Mouse (Mus musculus) embryo, embryonic 11 days (tissue): ENCODE results near the gene Lnp1.
A peak's percentile ranks its signal among the peaks of the same experiment; 100 is the strongest.
"Not testable (repeated sequence)": the region's sequence is repeated elsewhere in the genome, so short reads cannot be mapped to it uniquely, and the experiment has no call there.

Experiments used
- DNase-seq: peaks from one replicate; pipeline ENCODE4 v3.0.0-alpha.2; 2015

Gene Lnp1

GRCm38 (mm10) chr16:56928023-56928422, at the start of gene Lnp1:
Gene Lnp1, minus strand, starts transcription at chr16:56928061.
- peak; percentile 5 for DNase-seq

GRCm38 (mm10) chr16:56974646-56975045, 46.8 kb upstream of the Lnp1 start:
- DNase-seq = no peak

GRCm38 (mm10) chr16:56958311-56958710, 30.4 kb upstream of the Lnp1 start:
- not testable (repeated sequence) for DNase-seq

DNA sequence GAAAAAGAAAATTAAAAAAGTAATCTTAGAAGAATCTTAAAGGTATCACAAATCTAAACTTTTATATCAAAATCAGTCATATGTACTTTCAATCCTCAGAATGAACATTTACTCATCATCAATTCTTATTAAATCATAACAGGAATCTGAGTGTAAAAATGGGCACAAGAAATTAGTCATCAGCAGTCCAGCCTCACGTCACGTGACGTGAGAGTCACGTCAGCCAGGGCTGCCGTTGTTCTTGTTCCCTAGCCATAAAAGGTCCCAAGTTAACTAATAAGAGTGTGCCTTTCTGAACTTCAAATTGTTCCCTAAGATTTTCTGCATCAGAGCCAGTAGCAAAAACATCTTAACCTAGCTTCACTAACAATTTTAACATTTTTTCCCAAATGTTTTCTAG, 21.2 kb upstream of the Lnp1 start:
- DNase-seq = no peak

DNA sequence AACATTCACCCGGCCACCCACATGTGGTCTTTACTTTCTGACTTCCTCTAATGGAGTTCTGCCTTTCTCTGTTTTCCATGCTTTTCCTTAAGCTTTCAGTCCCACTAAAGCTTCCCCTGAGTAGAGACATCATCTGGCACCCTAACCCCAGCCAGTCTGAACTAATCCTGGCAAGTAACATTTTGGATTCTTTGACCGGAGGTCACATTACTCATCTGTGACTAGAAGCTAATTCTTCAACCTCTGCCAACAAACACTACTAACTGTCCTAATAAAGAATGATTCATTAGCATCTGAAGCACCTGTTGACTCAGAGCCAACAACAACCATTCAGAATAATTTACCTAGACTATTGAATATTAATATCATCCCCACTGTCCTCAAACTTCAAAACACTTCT, 14.5 kb upstream of the Lnp1 start:
- DNase-seq = no peak

GRCm38 (mm10) chr16:56920102-56920657, 7.7 kb downstream of the Lnp1 start:
- peak; percentile 75 for DNase-seq

DNA sequence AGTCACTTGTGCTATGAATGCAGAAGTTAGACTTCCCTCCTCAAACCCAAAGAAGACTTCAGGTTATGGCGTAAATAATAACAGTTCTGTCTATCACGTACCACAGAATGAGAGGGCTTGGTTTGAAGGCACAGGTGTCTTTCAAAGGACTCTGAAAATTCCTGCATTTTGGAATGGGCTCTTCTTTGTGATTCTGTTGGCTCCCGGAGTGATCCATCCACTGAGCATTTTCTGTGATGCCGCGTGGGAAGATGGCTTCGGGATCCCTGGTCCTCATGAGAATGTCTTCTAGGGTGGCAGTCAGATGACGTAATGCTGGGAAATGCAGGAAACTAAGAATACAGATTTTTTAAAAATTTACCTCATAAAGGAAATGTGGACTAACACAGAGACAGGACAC, 10.6 kb downstream of the Lnp1 start:
- no peak for DNase-seq

GRCm38 (mm10) chr16:56908986-56909385, 18.9 kb downstream of the Lnp1 start:
- no peak for DNase-seq

- DNase-seq = not testable (repeated sequence)
These were observed 25.7 kb downstream of the Lnp1 start for GRCm38 (mm10) chr16:56902206-56902605.

- DNase-seq = no peak
These were observed 36.3 kb downstream of the Lnp1 start for GRCm38 (mm10) chr16:56891583-56891982.

DNA sequence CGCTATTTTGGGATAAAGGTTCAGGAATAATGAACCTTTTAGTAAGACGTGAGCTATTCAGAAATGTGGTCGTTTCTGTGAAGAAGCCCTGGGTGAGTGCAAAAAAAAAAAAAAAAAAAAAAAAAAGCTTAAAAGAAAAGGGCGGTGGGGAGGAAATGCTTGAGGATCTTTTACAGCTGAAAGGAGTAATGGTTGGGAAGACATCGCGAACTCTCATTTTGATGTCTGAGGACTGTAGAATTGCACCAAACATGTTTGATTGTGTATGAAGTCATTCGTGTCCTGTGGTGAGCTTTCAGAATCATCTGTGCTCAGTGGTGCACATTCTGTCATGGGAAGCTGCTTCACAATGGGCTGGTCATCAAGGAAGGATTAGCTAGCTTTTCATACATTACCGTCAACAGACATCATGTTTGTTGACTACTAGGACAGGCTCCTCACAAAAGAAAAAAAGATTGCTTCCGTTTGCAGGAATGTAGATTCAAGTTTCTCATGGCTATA, 41.2 kb downstream of the Lnp1 start:
- no peak for DNase-seq

- DNase-seq = peak; percentile 92
These were observed 41.8 kb downstream of the Lnp1 start, which contains the start of gene Tmem45a for GRCm38 (mm10) chr16:56885824-56886615. Gene Tmem45a, minus strand, starts transcription at chr16:56886166.

- no peak for DNase-seq
These were observed 43.0 kb downstream of the Lnp1 start for GRCm38 (mm10) chr16:56884811-56885210.

DNA sequence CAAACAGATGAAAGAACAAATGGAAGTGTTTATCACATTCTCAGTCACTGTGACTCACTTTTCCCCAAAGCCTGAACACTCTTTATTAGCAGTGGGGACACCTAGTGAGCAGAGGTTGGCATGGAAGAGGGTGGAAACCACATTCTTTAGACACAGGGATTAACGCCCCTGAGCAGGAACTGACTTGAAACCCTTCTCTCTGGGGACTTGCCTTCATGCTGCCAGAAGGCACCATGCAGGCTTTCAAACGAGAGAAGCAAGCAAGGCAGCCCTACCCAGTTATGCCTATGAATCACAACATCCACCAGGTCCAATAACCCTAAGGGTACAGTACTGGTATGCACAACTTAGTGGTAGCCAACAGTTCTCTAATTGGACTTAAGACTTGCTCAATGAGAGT, 54.5 kb downstream of the Lnp1 start:
- DNase-seq = no peak

DNA sequence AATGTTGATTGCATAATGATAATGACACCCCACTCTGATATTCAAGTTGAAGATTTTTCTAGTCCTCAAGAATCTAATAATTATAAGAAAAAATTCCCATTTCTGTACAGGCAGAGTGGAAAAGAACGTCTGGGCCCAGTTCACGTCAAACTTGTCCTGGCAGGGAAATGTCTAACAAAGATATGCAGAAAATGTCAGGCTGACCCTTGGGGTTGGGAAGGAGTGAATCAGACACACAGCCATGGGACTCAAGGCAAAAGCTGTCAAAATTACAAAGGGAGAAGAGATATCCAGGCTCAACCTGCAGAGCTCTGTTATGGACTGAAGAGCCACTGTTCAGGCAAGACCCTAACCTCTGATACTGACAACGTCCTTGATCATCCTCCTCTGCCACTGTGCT, 57.4 kb downstream of the Lnp1 start:
- no peak for DNase-seq

- no peak for DNase-seq
These were observed 59.5 kb downstream of the Lnp1 start for GRCm38 (mm10) chr16:56868361-56868760.

DNA sequence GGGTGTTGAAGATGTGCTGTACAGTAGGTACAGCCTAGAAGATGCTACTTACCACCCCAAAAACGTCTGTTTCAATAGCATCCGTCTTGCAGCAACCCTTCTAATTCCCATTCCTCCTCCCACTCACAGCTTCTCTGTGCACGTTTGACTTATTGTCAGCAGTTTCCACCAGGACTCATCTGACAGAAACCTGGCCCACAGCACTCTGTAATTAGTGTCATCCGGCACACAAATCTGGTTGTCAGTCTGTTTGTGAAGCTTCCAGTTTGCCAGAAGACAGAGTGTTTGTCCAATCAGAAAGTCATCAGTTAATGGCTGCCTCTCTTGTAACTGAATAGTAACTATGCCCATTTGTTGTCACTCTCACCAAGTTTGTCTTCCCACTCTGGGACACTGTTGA, 60.3 kb downstream of the Lnp1 start:
- DNase-seq = no peak
